Mouse (Mus musculus): ENCODE data around the gene Usp24. TPM values are rescaled to one million over a fixed set of nuclear protein-coding genes. Genes with fewer than 3 reads are reported as not detected.
A peak's percentile ranks its signal among the peaks of the same experiment; 100 is the strongest.

Usp24 gene
- total RNA-seq, 1 experiment = 30.5 TPM

- Histone ChIP-seq H3K9ac (ENCODE audit: insufficient read depth, low read depth, low read length, poor library complexity, severe bottlenecking) (no peak overlapping the region), H3K36me3 (ENCODE audit: control insufficient read depth, insufficient read depth, low read length, poor library complexity, severe bottlenecking) (peaks cover 40% of the 10 kb centered on the region), H3K27ac (ENCODE audit: insufficient read depth, low read depth, low read length, poor library complexity, severe bottlenecking) (peak overlapping the region; percentile 7; the same call in 1 of the 2 replicates), H3K4me3 (ENCODE audit: insufficient read depth in 1 of 2, low read depth in 1 of 2, low read length in 2 of 2, poor library complexity in 1 of 2, severe bottlenecking in 1 of 2) (no peak overlapping the region), H3K4me1 (ENCODE audit: control insufficient read depth in 2 of 2, insufficient read depth in 2 of 2, low read length in 2 of 2, poor library complexity in 1 of 2) (peaks cover 0 to 7% of the 10 kb centered on the region in 2 experiments; a peak in 2 of 4 replicates), H3K9me3 (ENCODE audit: control insufficient read depth, insufficient read depth, low read depth, low read length) (no peaks in the 10 kb centered on the region)
- TF ChIP-seq ZC3H11A (IDR thresholded peaks at IDR 0.05; ENCODE audit: borderline replicate concordance, low read depth, low read length) (no peak), MAFK (IDR thresholded peaks at IDR 0.05; ENCODE audit: insufficient read depth, low read depth, low read length) (no peak), CHD2 (IDR thresholded peaks at IDR 0.05; ENCODE audit: low read depth, low read length) (no peak), ZNF384 (IDR thresholded peaks at IDR 0.05; ENCODE audit: low read depth, low read length) (no peak), HCFC1 (IDR thresholded peaks at IDR 0.05; ENCODE audit: borderline replicate concordance, insufficient read depth, low read length) (no peak)
- in situ Hi-C loops (cut with MboI; ENCODE audit: low sequenced_read_pairs in 2 of 2, unreplicated experiment in 2 of 2) = no loop called here
- DNase-seq (ENCODE audit: low read depth, low spot score) = no peak
Measured at GRCm38 (mm10) chr4:106428616-106429015, 112.6 kb downstream of the Usp24 start.

GRCm38 (mm10) chr4:106429106-106429505 lies 113.1 kb downstream of the Usp24 start:
- peak overlapping the region; percentile 7; the same call in 1 of the 2 replicates for H3K27ac ChIP-seq (ENCODE audit: insufficient read depth, low read depth, low read length, poor library complexity, severe bottlenecking)
- H3K36me3 ChIP-seq (ENCODE audit: control insufficient read depth, insufficient read depth, low read length, poor library complexity, severe bottlenecking) = peaks cover 40% of the 10 kb centered on the region
- TF ChIP-seq HCFC1 (IDR thresholded peaks at IDR 0.05; ENCODE audit: borderline replicate concordance, insufficient read depth, low read length) (no peak), MAFK (IDR thresholded peaks at IDR 0.05; ENCODE audit: insufficient read depth, low read depth, low read length) (no peak), ZC3H11A (IDR thresholded peaks at IDR 0.05; ENCODE audit: borderline replicate concordance, low read depth, low read length) (no peak), ZNF384 (IDR thresholded peaks at IDR 0.05; ENCODE audit: low read depth, low read length) (no peak), CHD2 (IDR thresholded peaks at IDR 0.05; ENCODE audit: low read depth, low read length) (no peak)
- no peak for DNase-seq (ENCODE audit: low read depth, low spot score)
- H3K4me3 ChIP-seq (ENCODE audit: insufficient read depth in 1 of 2, low read depth in 1 of 2, low read length in 2 of 2, poor library complexity in 1 of 2, severe bottlenecking in 1 of 2) = no peak overlapping the region
- H3K4me1 ChIP-seq (ENCODE audit: control insufficient read depth in 2 of 2, insufficient read depth in 2 of 2, low read length in 2 of 2, poor library complexity in 1 of 2) = peaks cover 0 to 7% of the 10 kb centered on the region in 2 experiments; a peak in 2 of 4 replicates
- no peak overlapping the region for H3K9ac ChIP-seq (ENCODE audit: insufficient read depth, low read depth, low read length, poor library complexity, severe bottlenecking)
- no peaks in the 10 kb centered on the region for H3K9me3 ChIP-seq (ENCODE audit: control insufficient read depth, insufficient read depth, low read depth, low read length)
- in situ Hi-C loops (cut with MboI; ENCODE audit: low sequenced_read_pairs in 2 of 2, unreplicated experiment in 2 of 2) = no loop called here

- Histone ChIP-seq H3K9ac (ENCODE audit: insufficient read depth, low read depth, low read length, poor library complexity, severe bottlenecking) (no peak overlapping the region), H3K36me3 (ENCODE audit: control insufficient read depth, insufficient read depth, low read length, poor library complexity, severe bottlenecking) (peaks cover 32% of the 10 kb centered on the region), H3K9me3 (ENCODE audit: control insufficient read depth, insufficient read depth, low read depth, low read length) (no peaks in the 10 kb centered on the region), H3K4me1 (ENCODE audit: control insufficient read depth in 2 of 2, insufficient read depth in 2 of 2, low read length in 2 of 2, poor library complexity in 1 of 2) (peaks cover 0 to 7% of the 10 kb centered on the region in 2 experiments; a peak in 2 of 4 replicates), H3K27ac (ENCODE audit: insufficient read depth, low read depth, low read length, poor library complexity, severe bottlenecking) (no peak overlapping the region), H3K4me3 (ENCODE audit: insufficient read depth in 1 of 2, low read depth in 1 of 2, low read length in 2 of 2, poor library complexity in 1 of 2, severe bottlenecking in 1 of 2) (no peak overlapping the region)
- in situ Hi-C loops (cut with MboI; ENCODE audit: low sequenced_read_pairs in 2 of 2, unreplicated experiment in 2 of 2) = no loop called here
- DNase-seq (ENCODE audit: low read depth, low spot score) = no peak
- TF ChIP-seq CHD2 (IDR thresholded peaks at IDR 0.05; ENCODE audit: low read depth, low read length) (no peak), ZNF384 (IDR thresholded peaks at IDR 0.05; ENCODE audit: low read depth, low read length) (no peak), MAFK (IDR thresholded peaks at IDR 0.05; ENCODE audit: insufficient read depth, low read depth, low read length) (no peak), HCFC1 (IDR thresholded peaks at IDR 0.05; ENCODE audit: borderline replicate concordance, insufficient read depth, low read length) (no peak), ZC3H11A (IDR thresholded peaks at IDR 0.05; ENCODE audit: borderline replicate concordance, low read depth, low read length) (no peak)
Measured at GRCm38 (mm10) chr4:106430431-106430830, 114.4 kb downstream of the Usp24 start.

GRCm38 (mm10) chr4:106435426-106435825 lies 119.4 kb downstream of the Usp24 start:
- Histone ChIP-seq H3K9me3 (ENCODE audit: control insufficient read depth, insufficient read depth, low read depth, low read length) (no peaks in the 10 kb centered on the region), H3K9ac (ENCODE audit: insufficient read depth, low read depth, low read length, poor library complexity, severe bottlenecking) (no peak overlapping the region), H3K4me1 (ENCODE audit: control insufficient read depth in 2 of 2, insufficient read depth in 2 of 2, low read length in 2 of 2, poor library complexity in 1 of 2) (no peaks in the 10 kb centered on the region), H3K36me3 (ENCODE audit: control insufficient read depth, insufficient read depth, low read length, poor library complexity, severe bottlenecking) (peaks cover 36% of the 10 kb centered on the region), H3K4me3 (ENCODE audit: insufficient read depth in 1 of 2, low read depth in 1 of 2, low read length in 2 of 2, poor library complexity in 1 of 2, severe bottlenecking in 1 of 2) (no peak overlapping the region), H3K27ac (ENCODE audit: insufficient read depth, low read depth, low read length, poor library complexity, severe bottlenecking) (no peak overlapping the region)
- in situ Hi-C loops (cut with MboI; ENCODE audit: low sequenced_read_pairs in 2 of 2, unreplicated experiment in 2 of 2) = no loop called here
- DNase-seq (ENCODE audit: low read depth, low spot score) = no peak
- TF ChIP-seq HCFC1 (IDR thresholded peaks at IDR 0.05; ENCODE audit: borderline replicate concordance, insufficient read depth, low read length) = no peak
- no peak for TF ChIP-seq ZC3H11A (IDR thresholded peaks at IDR 0.05; ENCODE audit: borderline replicate concordance, low read depth, low read length)
- no peak for TF ChIP-seq CHD2 (IDR thresholded peaks at IDR 0.05; ENCODE audit: low read depth, low read length)
- no peak for TF ChIP-seq ZNF384 (IDR thresholded peaks at IDR 0.05; ENCODE audit: low read depth, low read length)
- no peak for TF ChIP-seq MAFK (IDR thresholded peaks at IDR 0.05; ENCODE audit: insufficient read depth, low read depth, low read length)

Data from ES-E14 (cell line).